Mouse (Mus musculus) gastrocnemius, postnatal 10 days (tissue): Measurements from ENCODE around the gene Galns. TPM values are rescaled to one million over a fixed set of nuclear protein-coding genes. Genes with fewer than 3 reads are reported as not detected.

Experiments used
- DNase-seq: peaks from one replicate; pipeline ENCODE4 v3.0.0; 2021; ENCODE audit warnings: mixed read lengths
- total RNA-seq, 2 experiments: library from RNA; stranded (reverse); gene quantifications; 2 replicates each; pipeline ENCODE4 v1.2.3; 2021

Galns gene
- total RNA-seq, 2 experiments from 2014 or later: 4.5 to 7.4 TPM

GRCm38 (mm10) chr8:122567361-122568108 is 43.7 kb downstream of the Galns start, which contains the start of gene Cdt1:
Gene Cdt1, plus strand, starts transcription at chr8:122568015.
- DNase-seq: peak; percentile 93

GRCm38 (mm10) chr8:122566766-122567165 is 44.5 kb downstream of the Galns start:
- DNase-seq: no peak

GRCm38 (mm10) chr8:122564363-122565352 is 46.6 kb downstream of the Galns start:
- no peak for DNase-seq

- DNase-seq: no peak
Measured at GRCm38 (mm10) chr8:122561199-122561598, 50.1 kb downstream of the Galns start.

GRCm38 (mm10) chr8:122558671-122559349 is 52.5 kb downstream of the Galns start:
- no peak for DNase-seq

GRCm38 (mm10) chr8:122557248-122558038 is 53.8 kb downstream of the Galns start:
- no peak for DNase-seq

GRCm38 (mm10) chr8:122556030-122557009 is 54.9 kb downstream of the Galns start:
- DNase-seq: peak; percentile 46

GRCm38 (mm10) chr8:122554786-122555185 is 56.5 kb downstream of the Galns start:
- DNase-seq: no peak

- peak; percentile 96 for DNase-seq
Measured at GRCm38 (mm10) chr8:122551265-122552051, 59.8 kb downstream of the Galns start, which contains the start of gene Piezo1. Gene Piezo1, minus strand, starts transcription at chr8:122551329.

- no peak for DNase-seq
Measured at GRCm38 (mm10) chr8:122550995-122551264, 60.3 kb downstream of the Galns start.

- peak; percentile 69 for DNase-seq
Measured at GRCm38 (mm10) chr8:122550234-122550994, 60.8 kb downstream of the Galns start.

- DNase-seq: no peak
Measured at GRCm38 (mm10) chr8:122548891-122549439, 62.3 kb downstream of the Galns start.

GRCm38 (mm10) chr8:122548331-122548730 is 62.9 kb downstream of the Galns start:
- no peak for DNase-seq

GRCm38 (mm10) chr8:122547815-122548214 is 63.4 kb downstream of the Galns start:
- no peak for DNase-seq

- DNase-seq: no peak
Measured at GRCm38 (mm10) chr8:122546811-122547453, 64.3 kb downstream of the Galns start.

- DNase-seq: no peak
Measured at GRCm38 (mm10) chr8:122546066-122546755, 65.1 kb downstream of the Galns start.

- DNase-seq: no peak
Measured at GRCm38 (mm10) chr8:122544138-122544537, 67.1 kb downstream of the Galns start.
